Mouse (Mus musculus) v-Abl transformed pro-B cells (cell line): ENCODE measurements around the gene Gimap8.
"Not testable (repeated sequence)": the region's sequence is repeated elsewhere in the genome, so short reads cannot be mapped to it uniquely, and the experiment has no call there.

ENCODE experiments used
- in situ Hi-C, 2 experiments: fragments of 400-800 bp; cut with MboI; formaldehyde crosslinking; loops; one replicate each; pipeline ENCODE4 v1.15.1; 2025; ENCODE audit not compliant: unreplicated experiment in 2 of 2

The Gimap8 gene

DNA sequence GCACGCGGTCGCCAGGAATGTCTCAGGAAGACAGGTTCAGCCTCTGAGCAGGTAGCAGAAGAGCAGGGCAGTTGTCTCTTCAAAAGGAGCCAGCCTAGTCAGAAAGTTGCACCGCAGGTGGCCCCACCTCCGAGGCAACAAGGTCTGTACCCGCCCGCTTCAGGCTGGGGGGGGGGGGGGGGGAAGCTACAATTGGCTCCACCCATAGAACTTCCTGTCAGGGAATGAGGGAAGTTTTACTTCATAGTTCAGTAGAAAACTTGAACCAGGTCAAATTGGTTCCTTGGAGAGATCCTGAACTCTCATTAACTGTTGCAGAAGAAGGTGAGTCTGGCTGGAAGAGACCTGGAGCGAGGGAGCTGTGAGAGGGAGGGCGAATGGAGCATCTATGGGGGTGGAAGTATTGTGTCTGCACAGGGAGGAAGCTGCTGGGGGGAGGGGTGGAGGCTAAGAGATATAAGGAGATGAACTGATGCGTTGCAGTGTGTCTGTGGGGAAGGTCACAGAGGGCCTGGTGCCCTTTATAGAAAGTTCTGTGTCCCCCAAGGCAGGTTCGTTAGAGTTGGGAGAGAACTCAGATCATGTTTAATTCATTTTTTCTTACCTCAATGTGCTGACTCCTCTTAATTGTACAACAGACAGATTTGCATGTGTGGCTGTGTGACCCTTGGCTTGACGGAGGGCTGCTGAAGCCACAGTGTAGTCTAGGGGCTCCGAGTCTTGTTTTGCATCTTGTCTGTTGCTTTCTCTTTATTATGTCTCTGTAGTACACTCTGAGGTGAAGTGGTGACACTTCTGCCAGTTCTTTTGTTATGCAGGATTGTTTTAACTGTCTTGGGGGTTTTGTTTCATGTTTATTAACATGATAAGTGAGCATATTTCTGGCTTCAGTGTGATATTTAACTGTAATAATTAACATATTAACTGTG lies 29.2 kb downstream of the Gimap8 start, which contains the start of gene Gimap9:
Gene Gimap9, plus strand, starts transcription at position 199 of the 929 bp plus-strand sequence.
- in situ Hi-C loops = no loop called here

DNA sequence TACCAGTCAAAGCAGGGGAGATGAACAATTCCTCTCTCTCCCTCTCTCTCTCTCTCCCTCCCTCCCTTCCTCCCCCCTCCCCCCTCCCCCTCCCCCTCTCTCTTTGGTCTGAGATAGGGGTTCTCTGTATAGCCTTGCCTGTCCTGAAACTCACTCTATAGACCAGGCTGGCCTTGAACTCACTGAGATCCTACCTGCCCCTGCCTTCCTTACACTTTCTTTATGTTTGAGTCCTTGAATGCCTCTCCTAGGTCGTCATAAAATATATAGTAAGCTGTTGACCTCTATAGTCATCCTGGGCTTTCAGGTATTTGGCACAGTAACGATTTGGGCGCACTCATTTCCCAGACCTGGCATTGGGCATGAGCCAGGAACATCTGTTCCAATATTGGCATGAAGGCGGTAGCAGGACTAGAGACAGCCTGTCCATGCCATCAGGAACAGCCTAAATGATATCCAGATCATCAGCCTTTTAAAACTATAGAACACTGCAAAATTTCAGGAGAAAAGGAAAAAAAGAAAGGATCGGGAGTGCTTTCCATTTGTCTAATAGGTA lies 29.9 kb downstream of the Gimap8 start:
- in situ Hi-C loops = no loop called here

DNA sequence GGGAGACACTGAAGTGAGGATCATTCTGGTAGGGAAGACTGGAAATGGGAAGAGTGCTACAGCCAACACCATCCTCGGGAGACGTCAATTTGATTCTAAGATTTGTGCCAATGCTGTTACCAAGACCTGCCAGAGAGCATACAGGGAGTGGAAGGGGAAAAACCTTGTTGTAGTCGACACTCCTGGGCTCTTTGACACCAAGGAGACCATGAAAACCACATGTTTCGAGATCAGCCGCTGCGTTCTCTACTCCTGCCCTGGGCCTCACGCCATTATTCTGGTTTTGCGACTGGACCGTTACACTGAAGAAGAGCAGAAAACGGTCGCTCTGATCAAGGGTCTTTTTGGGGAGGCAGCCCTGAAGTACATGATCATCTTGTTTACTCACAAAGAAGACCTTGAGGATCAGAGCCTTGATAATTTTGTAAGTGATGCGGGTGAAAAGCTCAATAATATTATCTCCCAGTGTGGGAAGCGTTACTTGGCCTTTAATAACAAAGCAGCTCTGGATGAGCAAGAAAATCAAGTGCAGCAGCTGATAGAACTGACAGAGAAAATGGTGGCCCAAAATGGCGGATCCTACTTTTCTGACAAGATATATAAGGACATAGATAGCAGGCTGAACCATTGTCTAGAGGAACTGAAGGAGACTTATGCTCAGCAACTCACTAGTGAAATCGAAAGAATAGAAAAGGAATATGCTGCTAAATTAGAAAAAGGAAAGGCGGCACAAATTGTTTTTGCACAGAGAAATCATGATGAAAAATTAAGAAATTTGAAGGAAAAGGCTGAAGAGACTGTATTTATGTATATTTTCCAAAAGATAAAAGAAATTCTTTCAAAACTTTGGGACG lies 30.7 kb downstream of the Gimap8 start:
- in situ Hi-C loops = no loop called here

- in situ Hi-C loops = no loop called here
Observed at GRCm38 (mm10) chr6:48678391-48678790, 31.4 kb downstream of the Gimap8 start.

GRCm38 (mm10) chr6:48679701-48680100 lies 32.7 kb downstream of the Gimap8 start:
- in situ Hi-C loops = no loop called here

GRCm38 (mm10) chr6:48680421-48680820 lies 33.4 kb downstream of the Gimap8 start:
- in situ Hi-C loops = no loop called here

GRCm38 (mm10) chr6:48681472-48682090 lies 34.5 kb downstream of the Gimap8 start:
- in situ Hi-C loops = no loop called here

GRCm38 (mm10) chr6:48682271-48682670 lies 35.2 kb downstream of the Gimap8 start:
- in situ Hi-C loops = no loop called here

GRCm38 (mm10) chr6:48683263-48683821 lies 36.3 kb downstream of the Gimap8 start:
- in situ Hi-C loops = not testable (repeated sequence)

DNA sequence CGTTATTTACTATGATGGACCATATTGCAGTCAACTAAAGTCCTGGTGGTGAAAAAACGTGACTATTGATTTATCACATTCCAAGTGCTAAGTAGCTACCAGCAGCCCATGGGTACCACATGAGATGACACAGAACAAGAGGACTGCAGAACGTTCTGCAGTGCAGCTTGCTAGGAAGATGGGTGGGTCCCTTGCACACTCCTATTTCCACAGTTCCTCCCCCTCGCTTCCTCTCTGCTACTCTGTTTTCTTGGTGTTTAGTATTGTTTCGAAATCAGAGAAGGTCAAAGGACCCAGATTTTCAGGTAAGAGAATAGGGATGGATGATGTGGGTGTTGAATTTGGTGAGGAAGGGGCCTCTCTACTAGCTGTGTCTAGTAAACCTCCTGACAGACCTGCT lies 37.3 kb downstream of the Gimap8 start, which contains the start of gene Gimap4:
Gene Gimap4, plus strand, starts transcription at position 231 of the 400 bp plus-strand sequence.
- in situ Hi-C loops = no loop called here

GRCm38 (mm10) chr6:48684806-48685205 lies 37.8 kb downstream of the Gimap8 start:
- in situ Hi-C loops = no loop called here

- in situ Hi-C loops = no loop called here
Observed at GRCm38 (mm10) chr6:48685251-48685650, 38.2 kb downstream of the Gimap8 start.

DNA sequence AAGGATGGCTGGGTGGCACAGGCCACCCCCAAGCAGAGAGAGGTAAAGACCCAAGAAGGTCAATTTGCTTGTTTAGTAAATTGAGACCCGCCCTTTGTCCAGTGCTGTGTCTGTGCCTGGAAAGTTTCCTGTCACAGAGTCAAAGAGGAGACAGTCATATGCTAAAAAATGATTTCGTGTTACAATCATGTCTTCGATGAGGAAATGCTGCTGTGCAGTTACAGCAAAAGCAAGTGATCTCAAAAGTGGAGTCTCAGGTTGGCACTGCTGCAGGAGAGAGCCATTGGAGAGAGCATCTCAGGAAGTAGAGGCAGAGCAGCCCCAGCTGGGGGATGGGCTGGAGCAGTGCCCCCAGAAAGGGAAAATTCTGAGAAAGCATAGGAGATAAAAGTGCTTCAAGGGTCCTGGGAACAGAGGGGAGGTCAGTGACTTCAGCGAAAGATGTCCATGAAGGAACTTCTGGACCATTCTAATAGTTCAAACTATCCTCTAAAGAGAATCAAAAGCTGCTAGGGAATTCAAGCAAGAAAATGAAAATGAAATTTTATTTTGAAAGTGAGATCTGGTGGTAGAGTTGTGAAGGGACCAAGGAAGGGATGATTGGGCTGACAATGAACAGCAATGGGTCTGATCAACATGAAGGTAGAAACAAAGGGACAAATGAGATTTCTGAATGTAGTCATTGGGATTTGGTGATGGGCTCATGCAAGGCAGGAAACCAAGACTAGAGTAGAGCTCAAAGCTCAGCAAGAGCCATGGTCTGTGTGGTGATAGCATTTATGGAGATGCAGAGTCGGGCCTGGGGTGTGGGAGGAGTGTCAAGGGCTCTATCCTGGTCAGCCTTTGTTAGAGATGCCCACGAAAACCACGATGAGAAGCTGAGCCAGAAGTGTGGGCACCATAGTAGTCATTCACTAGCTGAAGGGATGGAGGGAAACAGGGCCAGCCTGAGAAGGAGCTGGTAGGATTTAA lies 38.9 kb downstream of the Gimap8 start:
- in situ Hi-C loops = no loop called here

DNA sequence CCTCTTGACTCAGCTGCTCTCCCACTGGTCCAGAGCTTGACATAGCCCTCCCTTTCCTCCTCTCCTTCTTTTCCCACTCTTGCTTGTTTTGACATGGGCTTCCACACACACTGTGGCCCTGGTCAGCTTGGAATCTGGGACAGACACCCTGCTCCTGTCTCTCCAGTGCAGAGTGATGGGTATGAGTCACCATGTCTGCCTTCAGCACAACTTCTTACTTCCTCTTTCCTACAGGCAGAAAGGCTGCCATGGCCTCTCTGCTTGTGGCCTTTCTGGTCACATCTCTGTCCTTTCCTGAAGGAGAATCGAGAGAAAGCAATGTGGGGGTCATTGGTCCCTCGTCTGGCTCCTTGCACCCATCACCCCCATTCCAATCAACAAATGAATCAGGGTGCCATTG lies 40.0 kb downstream of the Gimap8 start:
- in situ Hi-C loops = no loop called here

GRCm38 (mm10) chr6:48689320-48689719 lies 42.3 kb downstream of the Gimap8 start:
- in situ Hi-C loops = no loop called here

GRCm38 (mm10) chr6:48692962-48693361 lies 45.9 kb downstream of the Gimap8 start:
- in situ Hi-C loops = loop anchor here (5.0 kb wide), 1 partner anchor 46 kb away; the partner anchor contains the start of gene Gimap8 (in 2 of the 2)

- in situ Hi-C loops = no loop called here
Observed at GRCm38 (mm10) chr6:48696830-48697554, 50.0 kb downstream of the Gimap8 start.

GRCm38 (mm10) chr6:48697555-48697930 lies 50.5 kb downstream of the Gimap8 start:
- in situ Hi-C loops = no loop called here
